Mouse (Mus musculus) heart, adult 2 months (tissue): ENCODE results near the gene Tgm1. TPM values are rescaled to one million over a fixed set of nuclear protein-coding genes. Genes with fewer than 3 reads are reported as not detected.

Experiments used
- DNase-seq, 2 experiments: peaks; one replicate each; pipeline ENCODE4 v3.0.0; 2021
- H3K27ac ChIP-seq: fragments of 200-600 bp; 2 replicates; pipeline ENCODE4 v1.8.1; 2022
- H3K27me3 ChIP-seq: fragments of 200-500 bp; 2 replicates; pipeline ENCODE4 v1.6.1; 2012; ENCODE audit warnings: mild to moderate bottlenecking, low read length, inconsistent platforms, mixed read lengths; ENCODE audit not compliant: control insufficient read depth, insufficient read depth
- H3K36me3 ChIP-seq: fragments of 200-500 bp; 2 replicates; pipeline ENCODE4 v1.6.1; 2012; ENCODE audit warnings: low read length, inconsistent platforms; ENCODE audit not compliant: control insufficient read depth, insufficient read depth
- H3K4me1 ChIP-seq: fragments of 200-500 bp; 2 replicates; pipeline ENCODE4 v1.6.1; 2011; ENCODE audit warnings: low read length; ENCODE audit not compliant: control insufficient read depth, insufficient read depth
- H3K4me3 ChIP-seq: fragments of 200-600 bp; 2 replicates; pipeline ENCODE4 v1.8.1; 2022
- H3K79me2 ChIP-seq: fragments of 200-500 bp; replicated peaks from 2 replicates; pipeline ENCODE4 v1.6.1; 2012; ENCODE audit warnings: mild to moderate bottlenecking, inconsistent platforms, low read length, moderate library complexity, mixed read lengths; ENCODE audit not compliant: control insufficient read depth, insufficient read depth
- H3K9ac ChIP-seq: fragments of 200-500 bp; 2 replicates; pipeline ENCODE4 v1.6.1; 2012; ENCODE audit warnings: low read depth, mild to moderate bottlenecking, control low read depth, inconsistent platforms, low read length, mixed read lengths
- CTCF ChIP-seq: fragments of 200-600 bp; IDR thresholded peaks from 2 replicates; pipeline ENCODE4 v1.8.1; 2022; ENCODE audit warnings: antibody characterized with exemption, mild to moderate bottlenecking, moderate library complexity
- EP300 ChIP-seq: fragments of 200-500 bp; IDR thresholded peaks from 2 replicates; pipeline ENCODE4 v1.6.1; 2011; ENCODE audit warnings: low read depth, low read length, control low read depth; ENCODE audit not compliant: insufficient read depth
- POLR2A ChIP-seq: fragments of 200-500 bp; IDR thresholded peaks from 2 replicates; pipeline ENCODE4 v1.6.1; 2011; ENCODE audit warnings: mild to moderate bottlenecking, low read depth, low read length, control low read depth; ENCODE audit not compliant: insufficient read depth
- WGBS: fragments of 180-500 bp; shearing (Covaris S2); methylation state at CpG from one replicate; pipeline ENCODE4 v1.1.7; 2018; 5-methylcytosine and 5-hydroxymethylcytosine counted together
- intact Hi-C: fragments of 180-260 bp; cut with DNase I; formaldehyde crosslinking; loops from one replicate; pipeline ENCODE4 v1.15.1; 2025
- polyA plus RNA-seq: library from polyadenylated mRNA; depleted of rRNA; stranded (reverse); fragments of >200 nt; gene quantifications from 2 replicates; pipeline ENCODE4 v1.2.3, GENCODE M21; 2012
- total RNA-seq, 2 experiments: library from RNA; stranded (reverse); gene quantifications; 2 replicates each; pipeline ENCODE4 v1.2.3; 2021

Tgm1 gene
- total and polyA plus RNA-seq, 3 experiments: 0.16 to 0.43 (median 0.31) TPM

DNA sequence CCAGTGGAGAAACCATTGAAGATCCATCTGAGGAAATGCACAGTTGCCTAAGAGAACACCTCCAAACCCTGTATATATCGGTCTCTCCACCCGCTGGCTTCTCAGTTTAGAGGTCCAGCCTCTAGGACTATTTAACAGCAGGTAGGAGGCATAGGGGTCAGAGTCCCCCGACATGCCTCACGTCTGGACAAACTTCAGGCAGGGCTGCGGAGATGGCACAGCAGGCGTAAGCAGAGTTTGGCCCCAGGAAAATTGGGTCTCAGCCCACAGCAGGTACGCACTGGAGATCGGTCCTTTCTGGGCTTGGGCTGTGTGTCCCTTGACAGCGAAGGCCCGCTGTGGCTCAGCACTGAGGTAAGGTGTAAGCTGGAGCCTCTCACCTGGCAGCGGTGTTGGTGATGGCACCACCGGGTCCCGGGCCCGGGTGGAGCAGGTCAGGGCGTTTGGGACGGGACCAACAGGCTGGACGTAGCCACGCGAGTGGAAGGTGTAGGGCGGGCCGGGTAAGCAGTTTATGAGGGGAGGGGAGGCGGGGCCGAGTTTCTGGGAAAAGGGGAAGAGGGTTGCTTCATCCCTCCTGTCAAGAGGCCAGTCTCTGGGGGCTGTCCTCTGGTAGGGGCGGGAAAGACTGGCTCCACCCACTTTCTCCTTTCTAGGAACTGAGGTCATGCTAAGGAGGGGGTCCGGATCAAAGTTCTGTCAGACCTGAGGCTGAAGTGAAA is 558 bp downstream of the Tgm1 start:
- no peak overlapping the region for H3K27ac ChIP-seq
- no peaks in the 10 kb centered on the region for H3K4me1 ChIP-seq
- peaks cover 1% of the 10 kb centered on the region; the same call in 1 of the 2 replicates for H3K27me3 ChIP-seq
- H3K9ac ChIP-seq: no peak overlapping the region
- intact Hi-C loops: no loop called here
- no peaks in the 10 kb centered on the region for H3K79me2 ChIP-seq
- peak; percentile 45 to 65 for DNase-seq
- no peaks in the 10 kb centered on the region for H3K36me3 ChIP-seq
- TF ChIP-seq EP300: no peak
- no peak for TF ChIP-seq POLR2A
- no peak for TF ChIP-seq CTCF
- H3K4me3 ChIP-seq: no peak overlapping the region
- 16% methylated on average over 25 of the region's 25 CpGs for WGBS

DNA sequence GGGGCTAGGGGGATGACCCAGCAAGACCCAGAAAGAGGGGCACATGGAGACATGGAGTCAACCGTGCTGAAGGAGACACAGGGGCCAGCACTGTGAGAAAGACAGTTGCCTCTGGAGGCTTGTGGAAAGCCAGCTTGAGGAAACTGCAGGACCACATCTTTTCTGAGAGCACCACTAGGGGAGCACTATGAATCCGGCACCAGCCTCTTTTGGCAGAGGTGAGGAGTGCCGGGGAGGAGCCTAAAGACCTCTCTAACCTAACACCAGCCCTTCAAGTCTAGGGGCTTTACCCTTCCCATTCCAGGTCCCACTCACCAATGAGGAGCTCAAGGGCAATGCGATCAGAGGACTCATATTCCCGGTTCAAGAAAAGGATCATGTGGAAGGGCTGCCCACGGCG is 1.9 kb downstream of the Tgm1 start:
- Histone ChIP-seq H3K9ac (no peak overlapping the region), H3K79me2 (no peaks in the 10 kb centered on the region), H3K27me3 (peaks cover 1% of the 10 kb centered on the region; the same call in 1 of the 2 replicates), H3K4me3 (no peak overlapping the region), H3K4me1 (no peaks in the 10 kb centered on the region), H3K27ac (no peak overlapping the region), H3K36me3 (no peaks in the 10 kb centered on the region)
- no peak for DNase-seq
- WGBS: 78% methylated on average over 7 of the region's 7 CpGs
- TF ChIP-seq EP300 (no peak), POLR2A (no peak), CTCF (no peak)
- intact Hi-C loops: no loop called here

DNA sequence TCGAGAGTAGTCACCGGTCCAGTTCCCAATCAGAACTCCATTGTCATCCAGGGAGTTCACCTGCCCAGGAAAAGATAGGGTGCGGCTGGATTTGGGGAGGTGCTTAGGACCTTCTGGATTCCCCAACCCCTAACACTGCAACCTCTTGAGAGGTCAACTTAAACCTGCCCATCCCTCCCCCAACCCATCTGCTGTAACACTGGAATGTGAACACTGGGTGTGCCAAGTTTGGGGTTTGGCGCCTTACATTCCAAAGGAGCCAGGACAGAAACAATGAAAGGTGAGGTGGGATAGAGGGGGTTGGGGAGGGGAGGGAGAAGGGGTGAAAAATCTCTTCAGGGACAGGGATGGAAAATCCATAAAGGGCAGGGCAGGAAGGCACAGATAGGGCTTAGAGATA is 4.2 kb downstream of the Tgm1 start:
- no peaks in the 10 kb centered on the region for H3K36me3 ChIP-seq

DNA sequence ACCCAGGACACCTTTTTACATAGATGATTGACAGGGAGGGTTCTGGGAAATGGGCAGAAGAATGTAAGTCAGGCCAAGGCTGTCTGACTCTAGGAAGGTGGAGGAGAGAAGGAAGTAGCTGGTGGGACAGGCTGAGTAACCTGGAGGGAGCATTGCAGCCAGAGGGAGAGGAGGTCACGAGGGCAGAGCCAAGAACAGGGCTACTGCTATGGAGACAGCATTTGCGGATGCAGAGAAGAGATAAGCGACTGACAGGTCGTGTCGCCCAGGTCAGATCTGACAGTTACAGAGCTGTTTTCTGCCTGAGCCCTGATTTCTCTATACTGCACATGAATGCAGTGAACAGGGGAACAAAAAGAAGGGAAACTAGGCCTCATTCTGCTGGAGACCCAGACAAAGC is 6.3 kb downstream of the Tgm1 start:
- Histone ChIP-seq H3K4me3 (no peak overlapping the region), H3K27me3 (no peaks in the 10 kb centered on the region; the same call in 1 of the 2 replicates), H3K9ac (no peak overlapping the region), H3K36me3 (no peaks in the 10 kb centered on the region), H3K27ac (no peak overlapping the region), H3K4me1 (no peaks in the 10 kb centered on the region), H3K79me2 (no peaks in the 10 kb centered on the region)
- intact Hi-C loops: no loop called here
- no peak for DNase-seq
- WGBS: 77% methylated on average over 5 of the region's 5 CpGs
- TF ChIP-seq EP300: no peak
- no peak for TF ChIP-seq CTCF

More for the DNA sequence above, 4.2 kb downstream of the Tgm1 start:
- 93% methylated on average over 4 of the region's 4 CpGs for WGBS
- TF ChIP-seq CTCF (no peak), EP300 (no peak), POLR2A (no peak)
- H3K9ac ChIP-seq: no peak overlapping the region
- H3K4me1 ChIP-seq: no peaks in the 10 kb centered on the region
- no peak overlapping the region for H3K27ac ChIP-seq
- intact Hi-C loops: no loop called here
- H3K4me3 ChIP-seq: no peak overlapping the region
- DNase-seq: no peak
- no peaks in the 10 kb centered on the region for H3K79me2 ChIP-seq
- H3K27me3 ChIP-seq: peaks cover 1% of the 10 kb centered on the region; the same call in 1 of the 2 replicates

DNA sequence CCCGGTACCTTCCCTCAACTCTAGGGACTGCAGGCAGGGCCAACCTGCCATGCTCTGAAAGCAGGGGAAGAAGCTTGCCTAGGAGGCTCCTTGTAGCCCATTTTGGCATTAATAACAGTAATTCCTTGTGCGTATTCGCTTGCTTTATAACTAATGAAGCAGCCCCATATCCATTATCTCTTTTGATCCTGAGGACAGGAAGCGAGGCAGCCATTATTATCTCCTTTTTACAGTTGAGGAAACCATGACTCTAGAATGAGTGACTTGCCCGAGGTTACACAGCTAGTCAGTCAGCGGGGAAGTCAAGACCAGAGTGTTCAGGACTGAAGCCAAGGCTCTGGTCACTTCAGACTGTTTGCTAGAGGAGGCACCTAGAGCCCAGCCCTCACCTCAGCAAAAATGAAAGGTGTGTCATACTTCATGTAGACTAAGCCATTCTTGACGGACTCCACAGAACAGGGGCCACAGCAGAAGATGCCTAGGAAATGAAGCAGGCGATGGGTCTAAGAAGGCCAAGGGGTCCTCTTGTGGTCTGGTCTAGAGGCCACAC is 7.6 kb downstream of the Tgm1 start:
- Histone ChIP-seq H3K27ac (no peak overlapping the region), H3K4me1 (no peaks in the 10 kb centered on the region), H3K9ac (no peak overlapping the region), H3K27me3 (no peaks in the 10 kb centered on the region), H3K4me3 (no peak overlapping the region), H3K36me3 (no peaks in the 10 kb centered on the region), H3K79me2 (no peaks in the 10 kb centered on the region)
- intact Hi-C loops: no loop called here
- WGBS: 75% methylated on average over 8 of the region's 8 CpGs
- DNase-seq: no peak
- TF ChIP-seq EP300: no peak
- TF ChIP-seq CTCF: no peak
- TF ChIP-seq POLR2A: no peak

DNA sequence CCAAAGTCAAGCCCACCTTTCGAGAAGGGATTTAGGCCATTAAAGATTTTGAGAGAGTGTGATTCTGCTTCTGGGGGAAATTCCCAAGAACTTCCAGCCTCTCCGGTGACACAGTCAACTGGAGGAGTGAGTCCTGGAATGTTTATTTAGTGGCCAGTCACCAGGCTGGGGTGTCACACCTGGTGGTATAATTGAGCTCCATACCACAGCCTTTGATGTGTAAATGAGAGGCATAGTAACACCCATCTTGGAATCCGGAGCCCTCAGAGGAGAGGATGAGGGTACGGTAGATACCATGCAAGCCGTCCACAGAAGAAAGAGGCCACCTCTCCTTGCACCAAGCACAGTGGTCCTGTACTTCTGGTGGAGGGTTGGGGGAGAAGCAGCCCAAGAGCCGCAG is 11.0 kb downstream of the Tgm1 start:
- Histone ChIP-seq H3K4me3 (no peak overlapping the region), H3K79me2 (no peaks in the 10 kb centered on the region), H3K36me3 (no peaks in the 10 kb centered on the region), H3K9ac (no peak overlapping the region), H3K4me1 (no peaks in the 10 kb centered on the region), H3K27ac (no peak overlapping the region), H3K27me3 (no peaks in the 10 kb centered on the region)
- intact Hi-C loops: loop anchor here (2.0 kb wide), 1 partner anchor 18 kb away; no protein-coding TSS in a partner anchor
- WGBS: 68% methylated on average over 6 of the region's 6 CpGs
- TF ChIP-seq CTCF (no peak), EP300 (no peak), POLR2A (no peak)
- no peak for DNase-seq
